Mouse (Mus musculus) testis, adult 2 months (tissue): ENCODE data around the gene Pycr1.

Experiments used
- CTCF ChIP-seq: fragments of 200-500 bp; IDR thresholded peaks from 2 replicates; pipeline ENCODE4 v1.5.1; 2012; ENCODE audit warnings: low read depth, mild to moderate bottlenecking, inconsistent platforms, low read length, moderate library complexity; ENCODE audit not compliant: control insufficient read depth, insufficient read depth, insufficient replicate concordance
- POLR2A ChIP-seq: fragments of 200-500 bp; IDR thresholded peaks from 2 replicates; pipeline ENCODE4 v1.6.1; 2012; ENCODE audit warnings: low read depth, mild to moderate bottlenecking, inconsistent platforms, low read length, moderate library complexity; ENCODE audit not compliant: control insufficient read depth

DNA sequence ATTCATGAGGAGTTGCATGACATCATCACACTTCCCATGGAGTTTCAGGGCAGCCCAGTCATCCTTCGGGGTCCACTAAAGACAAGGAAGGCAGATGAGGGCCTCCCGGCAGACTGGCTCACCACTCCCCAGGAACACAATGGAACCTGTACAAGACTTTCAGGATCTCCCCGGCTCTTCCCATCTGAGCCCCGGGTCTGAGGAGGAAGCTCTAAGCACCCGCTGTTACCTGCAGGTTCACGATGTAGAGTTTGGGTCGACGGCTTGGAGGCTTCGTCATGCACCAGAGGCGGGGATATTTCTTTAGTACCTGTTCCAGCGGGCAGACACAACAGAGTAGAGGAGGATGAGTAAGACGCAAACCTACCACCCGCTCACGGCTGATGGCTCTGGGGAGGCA is 23.4 kb downstream of the Pycr1 start:
- no peak for TF ChIP-seq CTCF
- 0 out of 2 replicates have a peak, but pooled peaks have one; percentile 6 for TF ChIP-seq POLR2A
